Mouse (Mus musculus) testis, adult 2 months (tissue): ENCODE results near the gene Aldh3b2. TPM values are rescaled to one million over a fixed set of nuclear protein-coding genes. Genes with fewer than 3 reads are reported as not detected.

ENCODE experiments used
- H3K27ac ChIP-seq: fragments of 200-500 bp; 2 replicates; pipeline ENCODE4 v1.5.1; 2012; ENCODE audit warnings: low read depth, low read length; ENCODE audit not compliant: control insufficient read depth, insufficient read depth
- H3K27me3 ChIP-seq: fragments of 200-500 bp; 2 replicates; pipeline ENCODE4 v1.6.1; 2012; ENCODE audit warnings: mild to moderate bottlenecking, low read length, moderate library complexity; ENCODE audit not compliant: control insufficient read depth, insufficient read depth
- H3K36me3 ChIP-seq: fragments of 200-500 bp; 2 replicates; pipeline ENCODE4 v1.6.1; 2012; ENCODE audit warnings: mild to moderate bottlenecking, low read length; ENCODE audit not compliant: control insufficient read depth, insufficient read depth
- H3K4me1 ChIP-seq: fragments of 200-500 bp; 2 replicates; pipeline ENCODE4 v1.6.1; 2012; ENCODE audit warnings: low read length; ENCODE audit not compliant: control insufficient read depth, insufficient read depth
- H3K4me3 ChIP-seq: fragments of 200-500 bp; 2 replicates; pipeline ENCODE4 v1.5.1; 2012; ENCODE audit warnings: low read depth, mild to moderate bottlenecking, low read length, moderate library complexity, mixed read lengths; ENCODE audit not compliant: control insufficient read depth
- CTCF ChIP-seq: fragments of 200-500 bp; IDR thresholded peaks from 2 replicates; pipeline ENCODE4 v1.5.1; 2012; ENCODE audit warnings: low read depth, mild to moderate bottlenecking, inconsistent platforms, low read length, moderate library complexity; ENCODE audit not compliant: control insufficient read depth, insufficient read depth, insufficient replicate concordance
- POLR2A ChIP-seq: fragments of 200-500 bp; IDR thresholded peaks from 2 replicates; pipeline ENCODE4 v1.6.1; 2012; ENCODE audit warnings: low read depth, mild to moderate bottlenecking, inconsistent platforms, low read length, moderate library complexity; ENCODE audit not compliant: control insufficient read depth
- polyA plus RNA-seq: library from polyadenylated mRNA; depleted of rRNA; stranded (reverse); fragments of >200 nt; gene quantifications from 2 replicates; pipeline ENCODE4 v1.2.3, GENCODE M21; 2012; rRNA removed

Gene Aldh3b2
- 48.5 and 48.6 TPM in 2 replicates for polyA plus RNA-seq

- H3K27ac ChIP-seq: no peak within 1 kb of the TSS
- H3K4me1 ChIP-seq: no peaks in the 10 kb centered on the region
- TF ChIP-seq POLR2A (no peak), CTCF (no peak)
- no peaks in the 10 kb centered on the region for H3K27me3 ChIP-seq
- no peaks in the 10 kb centered on the region for H3K36me3 ChIP-seq
- no peak within 1 kb of the TSS for H3K4me3 ChIP-seq
Observed at GRCm38 (mm10) chr19:3972229-3972628, at the start of gene Aldh3b2. Gene Aldh3b2, plus strand, starts transcription at chr19:3972328.

GRCm38 (mm10) chr19:3922661-3923371, 49.3 kb upstream of the Aldh3b2 start:
- Histone ChIP-seq H3K4me3 (no peak overlapping the region), H3K36me3 (no peaks in the 10 kb centered on the region; the same call in 1 of the 2 replicates), H3K27me3 (no peaks in the 10 kb centered on the region), H3K27ac (no peak overlapping the region; the same call in 1 of the 2 replicates), H3K4me1 (peaks cover 24% of the 10 kb centered on the region)
- TF ChIP-seq POLR2A (no peak), CTCF (no peak)

GRCm38 (mm10) chr19:3923586-3923985, 48.5 kb upstream of the Aldh3b2 start:
- Histone ChIP-seq H3K4me1 (peaks cover 20% of the 10 kb centered on the region), H3K27ac (peak overlapping the region; percentile 58), H3K27me3 (no peaks in the 10 kb centered on the region), H3K4me3 (no peak overlapping the region), H3K36me3 (no peaks in the 10 kb centered on the region; the same call in 1 of the 2 replicates)
- TF ChIP-seq POLR2A (no peak), CTCF (no peak)

- Histone ChIP-seq H3K4me3 (no peak overlapping the region), H3K4me1 (peaks cover 19% of the 10 kb centered on the region), H3K36me3 (no peaks in the 10 kb centered on the region; the same call in 1 of the 2 replicates), H3K27me3 (no peaks in the 10 kb centered on the region), H3K27ac (peak overlapping the region; percentile 58)
- TF ChIP-seq POLR2A (no peak), CTCF (no peak)
Observed at GRCm38 (mm10) chr19:3924190-3924589, 47.9 kb upstream of the Aldh3b2 start.

GRCm38 (mm10) chr19:3924868-3925267, 47.3 kb upstream of the Aldh3b2 start:
- no peaks in the 10 kb centered on the region for H3K27me3 ChIP-seq
- H3K4me3 ChIP-seq: no peak overlapping the region
- no peak overlapping the region for H3K27ac ChIP-seq
- TF ChIP-seq CTCF (no peak), POLR2A (no peak)
- no peaks in the 10 kb centered on the region; the same call in 1 of the 2 replicates for H3K36me3 ChIP-seq
- peaks cover 23% of the 10 kb centered on the region for H3K4me1 ChIP-seq

- Histone ChIP-seq H3K4me1 (peaks cover 23% of the 10 kb centered on the region), H3K36me3 (no peaks in the 10 kb centered on the region), H3K27me3 (no peaks in the 10 kb centered on the region), H3K4me3 (no peak overlapping the region), H3K27ac (no peak overlapping the region)
- no peak for TF ChIP-seq CTCF
Observed at GRCm38 (mm10) chr19:3925859-3926258, 46.3 kb upstream of the Aldh3b2 start.

- Histone ChIP-seq H3K27ac (no peak overlapping the region), H3K36me3 (no peaks in the 10 kb centered on the region), H3K4me3 (peak overlapping the region; percentile 40), H3K27me3 (no peaks in the 10 kb centered on the region), H3K4me1 (peaks cover 23% of the 10 kb centered on the region)
- TF ChIP-seq POLR2A (peak; percentile 34; the same call in 1 of the 2 replicates), CTCF (no peak)
Observed at GRCm38 (mm10) chr19:3926279-3926678, 45.8 kb upstream of the Aldh3b2 start.
